Mouse (Mus musculus) hindbrain, embryonic 10.5 days (tissue): ENCODE measurements around the gene Cygb. TPM values are rescaled to one million over a fixed set of nuclear protein-coding genes. Genes with fewer than 3 reads are reported as not detected.
"Not testable (repeated sequence)": the region's sequence is repeated elsewhere in the genome, so short reads cannot be mapped to it uniquely, and the experiment has no call there.

Experiments used
- DNase-seq: peaks from one replicate; pipeline ENCODE4 v3.0.0-alpha.2; 2017; ENCODE audit warnings: low spot score
- H3K27ac ChIP-seq: fragments of 300-500 bp; sonication (generic); 2 replicates; pipeline ENCODE4 v1.5.1; 2016; ENCODE audit warnings: mild to moderate bottlenecking, moderate library complexity
- H3K27me3 ChIP-seq: fragments of 300-500 bp; sonication (generic); 2 replicates; pipeline ENCODE4 v1.6.1; 2016; ENCODE audit warnings: mild to moderate bottlenecking; ENCODE audit not compliant: poor library complexity, insufficient read depth, severe bottlenecking
- H3K36me3 ChIP-seq: fragments of 300-500 bp; sonication (generic); 2 replicates; pipeline ENCODE4 v1.6.1; 2016; ENCODE audit warnings: mild to moderate bottlenecking, moderate library complexity
- H3K4me1 ChIP-seq: fragments of 300-500 bp; sonication (generic); replicated peaks from 2 replicates; pipeline ENCODE4 v1.6.1; 2016; ENCODE audit warnings: mild to moderate bottlenecking
- H3K4me3 ChIP-seq: fragments of 300-500 bp; sonication (generic); 2 replicates; pipeline ENCODE4 v1.5.1; 2016; ENCODE audit warnings: mild to moderate bottlenecking, moderate library complexity
- H3K9me3 ChIP-seq: fragments of 300-500 bp; sonication (generic); 2 replicates; pipeline ENCODE4 v1.6.1; 2016; ENCODE audit warnings: mild to moderate bottlenecking, moderate library complexity
- WGBS: fragments of 180-500 bp; shearing (Covaris S2); methylation state at CpG from one replicate; pipeline ENCODE4 v1.1.7; 2016; 5-methylcytosine and 5-hydroxymethylcytosine counted together
- polyA plus RNA-seq: library from polyadenylated mRNA; unstranded; fragments of >200 nt; fragmentation: Nextera tagmentation; extraction: Ambion mirVana; gene quantifications from 2 replicates; pipeline ENCODE4 v1.2.1, GENCODE M21; 2016

The Cygb gene
- polyA plus RNA-seq, 1 experiment from 2014 or later, result 3.5 TPM

DNA sequence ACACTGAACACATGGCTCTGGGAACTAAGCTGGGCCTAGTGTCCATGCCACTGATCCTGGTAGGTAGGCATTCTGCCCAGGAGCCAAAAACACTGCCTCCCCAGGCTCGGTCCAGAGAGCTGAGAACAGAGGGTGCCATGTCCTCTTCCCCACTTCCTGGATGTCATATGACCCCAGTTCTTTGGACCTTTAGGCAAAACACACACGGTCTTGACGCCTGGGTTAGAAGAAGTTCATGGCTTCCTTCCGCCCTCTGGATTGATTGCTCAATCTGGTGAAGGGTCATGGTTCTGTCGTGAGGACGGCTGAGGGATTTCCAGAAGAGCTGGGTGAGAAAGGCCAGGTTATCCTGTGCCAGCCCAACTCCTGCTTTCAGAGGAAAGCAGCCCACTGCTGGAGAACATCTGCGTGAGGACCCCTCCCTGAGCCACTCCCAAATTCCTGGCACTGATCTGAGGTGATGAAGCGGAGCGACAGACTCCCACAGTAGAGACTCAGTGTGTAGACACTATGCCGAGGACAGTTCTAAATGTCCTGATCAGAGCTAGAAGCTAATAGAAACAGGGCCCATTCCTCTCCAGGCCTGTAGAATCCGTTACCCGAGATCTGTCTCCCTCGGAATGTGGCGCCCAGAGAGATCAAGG is 28.5 kb upstream of the Cygb start:
- Histone ChIP-seq H3K27ac (no peak overlapping the region; the same call in 1 of the 2 replicates), H3K36me3 (peaks cover 83% of the 10 kb centered on the region), H3K4me3 (no peak overlapping the region), H3K27me3 (no peaks in the 10 kb centered on the region), H3K9me3 (no peaks in the 10 kb centered on the region), H3K4me1 (peaks cover 6% of the 10 kb centered on the region)
- WGBS, result 87% methylated on average over 14 of the region's 14 CpGs
- DNase-seq, result no peak

DNA sequence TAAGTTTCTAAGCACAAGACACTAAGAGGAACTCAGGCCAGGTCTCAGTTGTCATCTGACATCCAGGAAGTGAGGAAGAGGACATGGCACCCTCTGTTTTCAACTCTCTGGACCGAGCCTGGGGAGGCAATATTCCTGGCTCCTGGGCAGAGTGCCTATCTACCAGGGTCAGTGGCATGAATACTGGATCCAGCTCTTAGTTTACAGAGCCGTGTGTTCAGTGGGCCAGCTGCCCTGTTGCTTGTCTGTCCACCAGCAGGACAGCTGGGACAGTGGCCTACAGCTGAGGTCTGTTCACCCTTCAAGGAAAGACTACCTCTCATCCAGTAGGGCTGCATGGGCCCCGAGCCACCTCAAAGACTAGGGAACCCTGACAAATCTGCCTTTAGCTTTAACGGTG is 27.0 kb upstream of the Cygb start:
- Histone ChIP-seq H3K27me3 (no peaks in the 10 kb centered on the region), H3K9me3 (no peaks in the 10 kb centered on the region), H3K36me3 (peaks cover 96% of the 10 kb centered on the region), H3K4me1 (peaks cover 5% of the 10 kb centered on the region; the same call in 1 of the 2 replicates), H3K4me3 (no peak overlapping the region), H3K27ac (no peak overlapping the region)
- no peak for DNase-seq
- 88% methylated on average over 4 of the region's 4 CpGs for WGBS

DNA sequence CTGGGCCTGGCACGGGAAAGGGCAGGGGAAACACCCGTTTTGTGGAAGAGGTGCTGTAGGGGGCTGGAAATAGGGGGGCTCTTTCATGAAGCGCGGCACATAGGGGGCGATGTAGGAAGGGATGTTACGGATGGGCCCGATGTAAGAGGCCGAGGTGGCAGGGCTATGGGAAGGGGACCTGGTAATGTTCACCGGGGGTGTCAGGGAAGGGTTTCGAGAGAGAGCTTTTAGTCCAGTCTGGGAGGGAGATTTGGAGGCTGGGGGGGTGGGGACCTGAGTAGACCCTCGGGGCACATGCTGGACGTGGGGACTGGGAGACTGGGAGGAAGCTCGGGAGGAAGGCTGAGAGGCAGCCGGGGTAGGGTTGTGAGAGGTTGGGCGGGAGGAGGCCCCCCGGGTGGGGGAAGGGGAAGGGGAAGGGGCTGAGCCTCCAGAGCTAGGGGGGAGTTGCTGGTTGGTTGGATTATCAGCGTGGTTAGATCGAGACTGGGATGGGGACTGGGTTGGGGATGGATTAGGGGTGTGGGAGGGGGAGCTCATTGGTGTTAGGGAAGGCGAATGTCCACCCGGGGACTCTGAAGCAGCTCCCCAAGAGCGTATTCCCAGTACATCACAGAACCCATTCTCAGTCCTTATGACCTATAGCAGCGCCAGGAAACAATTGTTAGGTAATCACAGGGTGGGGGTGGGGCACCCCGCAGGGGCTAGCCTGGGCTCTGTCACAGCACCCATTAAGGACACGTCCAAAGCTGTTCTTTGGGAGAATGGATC is 26.4 kb upstream of the Cygb start:
- 75% methylated on average over 24 of the region's 24 CpGs for whole genome bisulfite sequencing
- Histone ChIP-seq H3K9me3 (no peaks in the 10 kb centered on the region), H3K27ac (no peak overlapping the region), H3K36me3 (peaks cover 96% of the 10 kb centered on the region), H3K27me3 (no peaks in the 10 kb centered on the region), H3K4me3 (no peak overlapping the region), H3K4me1 (peaks cover 5% of the 10 kb centered on the region; the same call in 1 of the 2 replicates)
- DNase-seq, result no peak

DNA sequence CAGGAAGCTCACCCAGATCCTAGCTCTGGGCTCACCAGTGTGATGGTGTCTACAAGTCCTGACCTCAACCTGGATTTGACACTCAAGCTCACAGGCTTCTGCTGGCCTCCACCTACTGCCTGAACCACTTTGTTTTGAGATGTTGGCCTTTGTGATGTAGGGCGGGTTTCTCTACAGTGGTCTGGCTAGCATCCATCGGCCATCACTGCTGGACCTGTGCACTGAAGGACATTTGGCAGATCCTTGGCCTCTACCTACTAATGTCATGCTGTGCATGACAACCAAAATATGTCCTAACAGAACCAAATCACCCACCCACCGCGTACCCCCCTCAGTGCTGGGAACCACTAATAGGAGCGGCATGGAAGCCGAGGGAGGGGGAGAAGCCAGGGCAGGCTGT is 25.0 kb upstream of the Cygb start:
- H3K9me3 ChIP-seq, result no peaks in the 10 kb centered on the region
- no peaks in the 10 kb centered on the region for H3K27me3 ChIP-seq
- peaks cover 3% of the 10 kb centered on the region; the same call in 1 of the 2 replicates for H3K4me1 ChIP-seq
- peaks cover 96% of the 10 kb centered on the region for H3K36me3 ChIP-seq
- no peak overlapping the region for H3K4me3 ChIP-seq
- no peak for DNase-seq
- no peak overlapping the region for H3K27ac ChIP-seq
- WGBS, result 90% methylated on average over 6 of the region's 6 CpGs

DNA sequence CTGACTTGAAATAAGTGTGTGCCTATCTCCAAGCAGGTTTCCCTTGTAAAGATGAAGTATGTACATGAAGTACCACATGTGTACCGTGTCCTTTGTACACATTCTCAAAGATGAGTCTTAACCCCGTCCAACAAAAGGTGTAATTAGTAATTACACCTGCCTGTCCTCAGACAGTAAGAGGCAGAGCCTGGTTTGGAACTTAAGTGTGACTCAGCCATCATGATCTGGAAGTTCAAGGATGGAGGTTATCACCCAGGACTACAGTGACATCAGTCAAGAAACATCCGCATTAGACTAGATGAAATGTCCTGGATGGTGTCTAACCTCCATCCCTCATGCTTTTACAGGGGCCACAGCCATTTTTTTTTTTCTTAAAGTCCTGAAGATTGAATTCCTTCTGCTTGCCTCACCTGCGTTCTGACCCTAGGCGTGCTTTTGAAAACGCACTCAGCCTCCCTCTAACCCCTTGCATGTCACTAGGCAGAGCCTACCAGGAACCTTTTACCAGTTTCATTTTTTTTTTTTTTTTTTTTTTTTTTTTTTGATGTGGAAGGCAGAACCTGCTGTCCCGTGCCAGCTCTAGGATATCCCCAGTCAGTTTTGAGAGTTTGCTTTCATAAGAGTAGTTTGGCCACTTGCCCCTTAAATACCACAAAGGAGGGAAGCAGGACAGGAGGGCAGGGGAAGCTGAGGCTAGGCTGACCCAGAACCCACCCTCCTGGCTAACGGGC is 23.8 kb upstream of the Cygb start:
- no peaks in the 10 kb centered on the region for H3K9me3 ChIP-seq
- no peak overlapping the region for H3K4me3 ChIP-seq
- H3K4me1 ChIP-seq, result peaks cover 14% of the 10 kb centered on the region
- H3K36me3 ChIP-seq, result peaks cover 100% of the 10 kb centered on the region
- 90% methylated on average over 8 of the region's 8 CpGs for WGBS
- no peak overlapping the region for H3K27ac ChIP-seq
- no peak for DNase-seq
- no peaks in the 10 kb centered on the region for H3K27me3 ChIP-seq

DNA sequence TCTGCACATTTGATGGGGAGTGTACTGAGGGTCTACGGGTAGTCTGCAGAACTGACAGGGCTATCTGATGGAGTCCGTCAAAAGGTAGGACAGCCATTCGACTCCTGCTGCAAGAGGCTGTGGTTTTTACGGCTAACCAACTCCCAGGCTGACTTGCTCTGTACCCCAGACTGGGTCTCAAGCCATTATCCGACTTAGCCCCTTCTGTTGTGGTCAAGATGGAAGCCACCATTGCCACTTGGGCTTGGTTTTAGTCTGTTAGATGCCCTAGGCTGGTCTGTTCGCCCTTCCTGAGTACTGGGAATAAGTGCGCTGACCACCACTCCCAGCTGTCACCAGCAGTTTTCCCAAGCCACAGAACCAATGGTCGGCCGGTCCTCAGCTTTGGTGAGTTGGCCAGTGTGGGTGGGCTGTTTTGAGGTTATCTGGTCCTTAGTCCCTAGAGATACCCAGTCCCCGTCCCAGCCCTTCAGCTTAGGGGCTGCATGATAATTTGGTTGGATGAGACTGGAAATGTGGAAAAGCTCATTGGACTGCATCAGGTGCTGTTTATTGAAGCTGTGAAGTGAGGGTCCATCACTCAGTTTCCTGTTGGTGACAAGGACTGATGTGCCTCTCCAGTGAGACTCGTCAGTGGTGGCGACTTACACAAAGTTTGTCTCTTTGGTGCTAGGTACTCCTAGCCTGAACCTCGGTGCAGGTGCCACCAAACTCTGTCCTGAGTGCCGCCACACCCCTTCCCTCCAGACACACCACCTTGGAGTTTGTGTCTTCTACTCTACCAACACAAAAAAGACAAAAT is 22.3 kb upstream of the Cygb start:
- DNase-seq, result no peak
- 91% methylated on average over 14 of the region's 14 CpGs for WGBS
- Histone ChIP-seq H3K27me3 (no peaks in the 10 kb centered on the region), H3K9me3 (no peaks in the 10 kb centered on the region), H3K27ac (no peak overlapping the region), H3K4me1 (peaks cover 21% of the 10 kb centered on the region), H3K36me3 (peaks cover 86% of the 10 kb centered on the region), H3K4me3 (no peak overlapping the region)

DNA sequence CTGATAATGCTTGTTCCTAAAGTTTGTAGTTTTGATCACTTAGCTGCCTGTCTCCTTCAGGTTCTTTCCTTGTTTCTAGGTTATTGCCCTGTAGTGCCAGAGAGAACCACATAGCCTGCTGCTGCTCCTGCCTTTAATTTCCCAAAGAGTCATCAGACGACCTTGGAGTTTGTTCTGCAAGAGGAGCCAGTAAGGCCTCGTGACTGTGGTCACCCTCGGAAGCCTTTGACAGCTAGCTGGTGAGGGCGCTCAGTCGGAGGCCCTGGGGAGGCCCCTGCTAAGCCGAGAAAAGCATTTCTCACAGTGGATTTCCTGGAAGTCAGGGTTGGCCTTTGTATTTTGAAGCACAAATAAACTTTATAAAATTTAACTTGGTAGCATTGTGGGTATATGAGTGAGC is 21.3 kb upstream of the Cygb start:
- H3K36me3 ChIP-seq, result peaks cover 77% of the 10 kb centered on the region
- H3K4me1 ChIP-seq, result peaks cover 30% of the 10 kb centered on the region
- H3K27me3 ChIP-seq, DNase-seq, H3K9me3 ChIP-seq, H3K27ac ChIP-seq, H3K4me3 ChIP-seq: not testable (repeated sequence)
- 90% methylated on average over 6 of the region's 6 CpGs for WGBS

DNA sequence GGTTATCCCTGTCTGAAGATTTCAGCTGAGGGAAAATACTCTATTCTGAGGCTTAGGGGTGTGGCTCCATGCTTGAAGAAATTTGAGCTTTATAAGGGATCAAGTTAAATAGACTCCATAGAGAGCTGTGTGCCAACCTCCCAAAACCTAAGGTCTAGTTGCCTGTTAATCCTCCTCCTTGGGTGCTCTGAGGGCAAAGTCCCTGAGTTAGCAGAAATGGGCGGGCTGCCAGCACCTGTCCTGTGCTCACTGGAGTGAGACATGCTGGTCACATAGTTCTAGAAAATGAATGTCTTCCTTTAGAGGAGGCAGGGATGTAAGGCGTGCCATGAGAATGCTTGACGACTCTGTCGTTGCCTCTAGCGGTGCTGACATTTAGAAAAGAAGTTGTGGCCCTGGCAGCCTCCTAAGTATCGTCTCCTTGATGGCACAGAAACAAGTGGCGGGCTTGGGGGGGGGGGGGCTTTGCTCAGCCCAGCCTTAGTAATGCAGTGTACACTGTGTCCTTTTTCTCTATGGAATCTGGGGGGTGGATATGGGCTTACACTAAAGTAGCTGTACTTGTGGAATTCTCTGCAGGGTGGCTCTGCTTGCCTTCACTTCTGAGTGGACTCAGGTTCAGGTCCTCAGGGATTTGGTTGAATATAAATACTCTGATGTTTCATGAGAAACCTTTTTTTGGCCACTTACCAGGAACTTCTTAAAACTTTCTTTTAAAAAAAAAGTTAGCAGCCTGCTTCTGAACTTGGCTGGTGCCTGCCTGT is 20.7 kb upstream of the Cygb start:
- Histone ChIP-seq H3K4me3 (no peak overlapping the region), H3K27ac (no peak overlapping the region), H3K9me3 (no peaks in the 10 kb centered on the region), H3K27me3 (no peaks in the 10 kb centered on the region; the same call in 1 of the 2 replicates), H3K36me3 (peaks cover 70% of the 10 kb centered on the region), H3K4me1 (peaks cover 36% of the 10 kb centered on the region)
- WGBS, result 85% methylated on average over 7 of the region's 7 CpGs
- no peak for DNase-seq

DNA sequence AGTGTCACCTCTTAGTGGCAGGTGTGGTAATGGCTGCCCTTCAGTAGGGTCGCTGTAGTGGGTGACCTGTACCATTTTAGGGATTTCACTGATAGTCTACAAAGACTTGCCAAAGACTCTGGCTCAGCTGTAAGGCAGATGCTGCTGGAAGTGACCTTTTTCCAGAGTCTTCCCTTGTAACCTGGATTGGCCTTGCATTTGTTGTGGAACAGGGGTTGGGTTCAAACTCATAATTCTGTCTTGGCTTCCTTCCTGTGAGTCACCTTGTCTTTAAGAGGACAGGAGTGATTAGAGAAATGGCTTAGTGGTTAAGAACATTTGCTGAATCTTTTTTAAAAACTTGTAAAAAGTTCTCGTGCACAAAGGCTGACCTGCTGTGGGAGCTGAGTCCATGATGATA is 19.3 kb upstream of the Cygb start:
- peak overlapping the region; percentile 86; the same call in 1 of the 2 replicates for H3K4me3 ChIP-seq
- WGBS, result 85% methylated on average over 2 of the region's 2 CpGs
- DNase-seq, result no peak
- H3K9me3 ChIP-seq, result no peaks in the 10 kb centered on the region
- peaks cover 50% of the 10 kb centered on the region for H3K4me1 ChIP-seq
- H3K27me3 ChIP-seq, result peaks cover 8% of the 10 kb centered on the region; the same call in 1 of the 2 replicates
- no peak overlapping the region for H3K27ac ChIP-seq
- H3K36me3 ChIP-seq, result peaks cover 57% of the 10 kb centered on the region

DNA sequence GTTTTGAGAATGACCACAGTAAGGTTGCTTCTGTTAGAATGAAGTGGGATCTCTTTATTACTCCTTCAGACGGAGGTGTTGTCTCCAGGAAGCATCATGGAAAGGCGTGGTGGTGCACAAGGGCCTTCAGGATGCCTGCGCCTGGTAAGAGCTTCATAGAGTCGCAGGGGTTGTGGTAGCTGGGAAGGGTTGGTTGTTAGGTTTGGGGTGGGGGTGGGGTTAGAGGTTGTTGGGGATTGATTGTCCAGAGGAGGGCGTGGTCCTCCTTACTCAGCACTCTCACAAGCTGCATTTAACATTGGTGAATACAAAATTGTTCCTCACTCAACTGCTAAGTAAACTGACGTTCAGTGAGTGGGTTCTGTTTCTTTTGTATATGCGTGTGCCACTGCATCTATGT is 18.5 kb upstream of the Cygb start:
- Histone ChIP-seq H3K9me3 (no peaks in the 10 kb centered on the region), H3K27me3 (peaks cover 14% of the 10 kb centered on the region; the same call in 1 of the 2 replicates), H3K27ac (peak overlapping the region; percentile 94), H3K4me1 (peaks cover 53% of the 10 kb centered on the region), H3K4me3 (peak overlapping the region; percentile 86), H3K36me3 (peaks cover 48% of the 10 kb centered on the region)
- WGBS, result 26% methylated on average over 7 of the region's 7 CpGs
- no peak for DNase-seq

DNA sequence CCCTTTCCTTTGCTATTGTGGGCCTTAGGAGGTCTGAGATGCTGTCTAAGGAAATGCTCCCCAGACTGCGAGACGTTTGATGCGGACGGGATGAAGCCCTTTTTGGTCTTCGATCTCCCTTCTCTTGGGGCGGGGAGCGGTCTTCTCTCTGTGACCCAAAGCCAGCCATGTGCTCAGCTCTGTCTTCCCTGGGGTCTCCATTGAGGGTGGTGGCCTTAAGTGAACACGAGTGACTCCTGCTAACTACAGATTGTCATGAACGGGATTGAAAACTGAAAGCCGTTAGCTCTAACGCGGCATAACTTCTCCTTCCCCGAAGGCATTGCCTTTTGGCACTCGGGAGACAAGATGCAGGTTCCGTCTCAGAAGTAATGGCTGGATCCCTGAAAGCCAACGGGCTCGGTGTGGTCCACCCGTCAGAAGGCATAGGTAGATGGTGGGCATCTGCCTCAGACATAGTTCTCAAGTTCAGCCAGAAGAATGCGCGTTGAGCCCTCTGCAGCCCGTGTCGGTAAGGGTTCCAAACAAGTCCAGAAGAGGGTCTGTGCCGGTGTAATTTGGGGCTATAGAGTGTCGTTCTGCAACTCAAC is 17.8 kb upstream of the Cygb start:
- DNase-seq, result no peak
- Histone ChIP-seq H3K27me3 (peaks cover 14% of the 10 kb centered on the region; the same call in 1 of the 2 replicates), H3K4me1 (peaks cover 53% of the 10 kb centered on the region), H3K4me3 (peak overlapping the region; percentile 86), H3K36me3 (peaks cover 42% of the 10 kb centered on the region), H3K9me3 (no peaks in the 10 kb centered on the region), H3K27ac (peak overlapping the region; percentile 94)
- WGBS, result under 1% methylated on average over 24 of the region's 24 CpGs
